Mouse (Mus musculus): ENCODE results near the gene Asb2.

The Asb2 gene

DNA sequence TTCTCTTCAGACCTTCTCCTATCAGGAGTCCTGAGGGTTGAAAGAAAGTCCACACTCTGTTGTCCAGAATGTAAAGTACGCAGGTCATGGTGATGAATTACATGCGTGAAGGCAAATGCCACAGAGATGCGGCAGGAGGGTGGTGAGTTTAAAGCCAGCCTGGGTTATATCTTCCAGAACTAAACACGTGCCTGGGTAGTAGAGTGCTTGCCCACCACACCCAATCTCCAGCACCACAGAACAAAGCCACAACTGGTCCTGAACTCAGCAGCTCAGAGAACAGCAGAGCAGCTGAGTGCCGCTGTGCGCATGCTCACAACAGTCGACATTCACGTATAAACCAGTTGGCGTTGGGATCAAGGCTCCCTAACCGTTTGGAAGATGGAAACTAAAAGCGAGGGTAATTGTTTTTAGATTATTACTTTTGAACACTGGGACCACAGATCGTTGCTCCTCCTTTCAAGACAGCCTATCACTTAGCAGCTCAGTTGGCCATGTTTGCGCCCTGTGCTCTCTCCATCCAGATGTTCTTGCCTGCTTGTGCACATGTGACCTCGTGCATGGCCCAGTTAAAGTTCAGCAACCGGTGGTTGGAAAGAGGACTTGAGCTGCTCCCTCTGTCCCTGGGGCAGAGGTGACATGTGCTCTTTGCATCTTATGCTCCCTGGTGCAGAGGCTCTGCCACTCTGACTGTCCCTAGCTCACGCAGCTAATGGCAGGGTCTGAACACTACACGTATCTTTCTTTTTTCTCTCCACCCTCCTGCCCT lies 5.9 kb upstream of the Asb2 start:
- in situ Hi-C loops (cut with MboI, MseI): no loop called here

DNA sequence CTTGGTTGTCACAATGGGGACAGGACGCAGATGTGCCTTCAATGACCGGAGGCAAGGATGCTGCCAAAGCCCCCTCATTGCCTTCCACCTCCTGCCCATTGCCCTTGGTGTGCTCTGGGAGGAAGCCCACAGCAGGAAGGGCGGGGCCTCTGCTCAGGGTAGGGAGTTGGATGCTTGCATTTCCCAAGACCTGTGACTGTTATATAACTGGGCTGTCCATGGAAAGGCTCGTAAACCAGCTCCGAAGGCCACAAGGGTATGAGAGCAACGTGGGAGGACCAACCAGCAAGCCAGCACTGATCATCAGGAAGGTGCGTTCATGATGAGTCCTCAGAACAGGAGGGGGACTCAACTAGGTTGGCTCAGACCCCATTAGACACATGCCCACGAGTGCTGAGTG lies 5.0 kb upstream of the Asb2 start:
- in situ Hi-C loops (cut with MboI, MseI): no loop called here

DNA sequence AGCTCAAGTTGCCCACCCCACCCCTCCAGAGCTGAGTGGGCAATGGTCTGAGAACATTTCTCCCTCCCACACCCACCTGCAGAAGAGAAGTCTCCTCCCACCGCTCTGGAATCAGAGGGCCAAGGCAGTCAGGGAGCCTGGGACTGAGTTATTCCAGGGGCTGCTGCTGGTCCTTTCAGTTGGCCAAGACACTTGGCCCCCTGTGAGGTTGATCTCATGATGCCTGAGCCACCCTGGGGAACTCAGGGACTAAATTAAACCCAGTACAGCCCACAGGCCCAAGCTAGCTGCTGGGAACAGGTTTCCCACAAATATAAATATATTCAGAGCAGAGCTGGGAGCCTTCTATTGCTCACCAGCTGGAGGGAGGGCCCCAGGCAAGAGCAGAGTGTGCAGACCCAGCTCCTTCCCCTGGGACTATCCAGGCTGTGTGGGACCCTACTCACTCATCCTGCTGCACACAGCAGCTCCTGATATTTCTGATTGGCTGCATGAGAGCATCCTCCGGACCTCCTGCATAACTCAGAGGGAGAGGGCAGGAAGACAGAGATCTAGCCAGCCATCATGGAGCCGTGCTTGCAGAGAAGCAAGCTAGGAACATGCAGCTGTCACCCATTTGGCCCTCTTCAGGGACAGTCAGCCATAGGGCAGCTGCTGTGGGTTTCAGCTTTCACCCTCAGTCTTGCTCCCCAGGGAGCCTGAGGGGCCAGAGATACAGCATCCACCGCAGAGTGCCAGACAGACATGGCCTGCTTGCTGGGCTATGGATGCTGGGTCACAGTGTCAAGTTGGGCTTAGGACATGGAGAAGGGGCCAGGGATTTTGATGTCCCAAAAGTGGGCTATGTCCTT lies 3.4 kb upstream of the Asb2 start:
- in situ Hi-C loops (cut with MboI, MseI): no loop called here

DNA sequence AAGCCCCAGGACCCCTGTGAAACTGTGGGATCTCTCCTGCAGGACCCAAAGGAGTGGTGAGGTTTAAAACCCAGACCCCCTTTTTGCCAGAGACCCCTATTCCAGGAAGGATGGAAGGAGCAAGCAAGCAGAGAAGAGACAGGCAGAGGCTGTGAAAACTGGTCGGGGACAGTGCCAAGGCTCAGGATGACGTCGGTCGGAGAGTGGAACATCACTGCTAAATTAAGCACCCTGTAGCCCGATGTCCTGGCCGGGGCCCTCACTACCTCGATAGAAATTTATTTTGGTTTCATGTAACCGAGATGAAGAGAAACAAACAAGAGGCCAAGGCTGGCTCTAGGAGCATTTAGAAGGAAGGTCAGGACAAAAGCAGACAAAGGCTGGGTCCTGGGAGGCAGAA lies 2.4 kb upstream of the Asb2 start:
- in situ Hi-C loops (cut with MboI, MseI): no loop called here

DNA sequence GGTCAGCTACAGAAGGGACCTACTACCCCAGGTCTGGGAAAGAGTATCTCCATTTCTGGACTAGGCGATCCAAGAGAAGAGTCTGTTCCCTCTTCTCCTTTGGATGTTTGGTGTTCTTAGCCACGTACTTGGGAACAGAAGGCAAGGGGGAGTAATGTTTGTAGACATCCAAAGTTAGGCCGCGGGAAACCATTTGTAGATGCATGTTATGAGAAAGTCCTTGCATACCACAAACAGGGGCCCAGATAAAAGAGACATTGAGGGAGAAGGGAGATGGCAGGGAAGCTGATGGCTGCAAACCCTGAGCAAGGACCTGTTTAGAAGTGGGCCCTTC lies 581 bp upstream of the Asb2 start:
- in situ Hi-C loops (cut with MboI, MseI): no loop called here

DNA sequence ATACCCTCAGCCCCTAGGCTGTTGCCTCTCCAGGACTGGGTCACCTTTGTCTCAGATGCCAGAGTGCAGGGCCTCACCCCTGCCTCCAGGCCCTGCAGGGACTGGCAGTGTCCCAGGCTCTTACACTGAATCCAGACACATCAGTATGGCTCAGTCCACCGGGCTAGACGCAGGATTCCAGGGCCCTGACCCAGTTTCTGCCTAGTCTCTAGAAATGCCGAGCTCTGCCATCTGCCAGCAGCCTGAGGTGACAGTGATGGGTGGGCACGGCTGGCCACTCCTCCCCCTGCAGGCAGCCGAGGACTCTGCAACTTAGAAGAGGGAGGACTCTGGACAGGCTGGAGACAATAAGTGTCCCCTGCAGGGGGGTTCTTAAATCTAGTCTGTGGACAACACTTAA lies 2.3 kb downstream of the Asb2 start:
- in situ Hi-C loops (cut with MboI, MseI): no loop called here

DNA sequence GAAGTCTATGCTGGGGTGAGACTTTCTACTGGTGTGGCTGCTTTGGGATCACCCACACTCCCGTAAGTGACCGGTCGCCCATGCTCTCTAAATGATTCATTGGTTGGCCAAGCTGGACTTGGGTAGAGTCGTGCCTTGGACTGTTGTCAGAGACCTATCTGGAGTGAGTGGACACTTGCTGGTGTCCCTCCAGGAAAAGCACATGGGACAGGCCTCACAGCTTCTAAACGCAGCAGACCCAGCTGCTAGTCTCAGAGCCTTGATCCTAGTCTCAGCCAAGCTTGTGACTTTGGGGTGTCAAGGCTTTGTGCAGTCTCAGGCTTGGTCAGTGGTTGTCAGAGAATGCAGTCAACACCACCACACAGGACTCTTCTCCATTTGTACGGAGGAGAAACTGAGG lies 3.1 kb downstream of the Asb2 start:
- in situ Hi-C loops (cut with MboI, MseI): no loop called here

DNA sequence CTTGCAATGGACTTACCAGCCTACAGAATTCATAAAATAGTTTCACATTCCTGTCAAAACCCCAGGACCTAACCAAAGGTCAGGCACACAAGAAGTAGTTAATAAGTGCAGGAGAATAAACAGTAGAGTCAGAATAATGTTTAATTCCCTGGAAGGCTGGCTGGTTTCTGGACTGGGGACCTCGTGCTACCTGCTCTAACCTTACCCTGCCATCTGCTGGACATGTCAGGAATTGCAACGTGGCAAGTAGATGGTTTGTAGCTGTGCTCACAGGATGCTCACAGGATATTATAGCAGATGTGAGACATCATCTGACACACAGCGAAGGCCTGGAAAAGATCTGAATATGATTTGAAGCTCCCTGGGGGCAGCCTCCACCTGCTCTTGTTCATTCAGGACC lies 7.3 kb downstream of the Asb2 start:
- in situ Hi-C loops (cut with MboI, MseI): loop anchor here (10.0 kb wide), 1 partner anchor 1274 kb away; no protein-coding TSS in a partner anchor

DNA sequence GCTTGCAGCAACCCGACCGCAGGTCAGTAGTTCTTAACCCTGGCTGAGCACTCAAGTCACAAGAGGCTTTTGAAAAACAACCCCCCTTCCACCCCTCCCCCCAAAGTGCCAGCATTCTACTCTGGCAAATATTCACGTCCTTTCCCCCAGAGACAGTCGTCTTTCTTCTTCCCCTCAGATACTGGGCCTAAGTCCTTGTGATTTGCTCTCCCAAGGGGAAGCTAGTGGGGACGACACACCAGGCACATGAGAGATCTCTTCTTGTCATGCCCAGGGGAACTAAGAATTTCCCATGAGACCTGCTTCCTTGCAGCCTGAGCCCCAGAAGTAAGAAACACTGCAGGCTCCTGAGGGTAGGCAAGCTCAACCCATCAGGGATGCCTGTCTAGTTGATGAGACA lies 8.4 kb downstream of the Asb2 start:
- in situ Hi-C loops (cut with MboI, MseI): loop anchor here (10.0 kb wide), 1 partner anchor 1273 kb away; no protein-coding TSS in a partner anchor

DNA sequence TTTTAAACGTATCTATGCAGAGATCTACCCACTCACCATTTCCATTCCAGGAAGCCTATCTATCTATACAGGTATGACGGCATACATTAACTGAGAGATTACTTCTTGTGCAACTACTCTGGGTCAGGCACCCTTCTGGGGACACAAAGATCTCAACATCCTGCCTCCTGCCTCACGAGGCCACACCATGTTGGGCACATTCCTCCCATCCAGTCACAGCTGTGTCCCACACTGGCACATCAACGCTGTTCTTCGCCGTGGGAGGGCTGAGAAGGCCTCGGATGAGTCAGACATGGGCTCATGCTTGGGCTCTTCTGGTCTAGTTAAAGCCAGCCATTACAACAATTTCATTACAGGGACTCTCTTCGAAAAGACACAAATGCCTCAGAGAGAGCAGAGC lies 8.9 kb downstream of the Asb2 start:
- in situ Hi-C loops (cut with MboI, MseI): loop anchor here (10.0 kb wide), 1 partner anchor 1272 kb away; no protein-coding TSS in a partner anchor

DNA sequence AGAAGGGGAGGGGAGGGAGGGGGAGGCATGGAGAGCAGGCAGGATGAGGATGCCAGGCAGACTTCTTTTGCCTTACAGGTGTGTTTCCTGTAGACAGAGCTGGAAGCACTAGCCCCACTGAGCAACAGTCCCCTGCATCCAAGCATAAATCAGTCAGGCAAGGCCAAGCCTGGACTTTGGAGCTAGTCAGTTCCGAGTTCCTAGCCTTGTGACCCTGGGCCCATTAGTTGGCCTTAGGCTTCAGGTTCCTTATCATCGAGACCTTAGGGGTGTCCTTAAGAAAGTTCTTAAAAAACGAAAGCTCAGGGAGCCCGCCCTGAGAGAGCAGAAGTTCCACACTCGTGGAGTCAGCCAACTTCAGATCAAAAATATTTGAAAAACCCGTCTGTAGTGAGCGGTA lies 10.9 kb downstream of the Asb2 start:
- in situ Hi-C loops (cut with MboI, MseI): loop anchor here (10.0 kb wide), 1 partner anchor 1270 kb away; no protein-coding TSS in a partner anchor

DNA sequence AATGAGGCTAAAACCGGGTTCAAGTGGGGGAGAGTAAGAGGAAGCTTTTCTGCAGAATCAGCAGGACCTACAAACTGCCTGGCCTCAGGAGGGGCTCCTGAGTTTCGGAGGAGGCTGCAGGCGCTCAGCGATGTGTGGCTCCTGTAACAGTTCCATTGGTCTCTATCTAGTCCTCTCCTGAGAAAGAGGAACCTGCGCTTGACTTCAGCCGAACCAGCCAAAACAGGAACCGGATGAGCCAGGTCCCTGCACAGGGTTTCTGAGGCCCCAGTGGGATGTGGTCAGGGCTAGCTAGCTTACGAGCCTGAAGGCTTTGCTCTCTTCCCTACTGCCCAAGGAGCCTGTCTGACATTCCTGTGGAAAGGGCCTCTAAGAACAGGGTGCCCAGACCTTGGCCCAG lies 12.3 kb downstream of the Asb2 start:
- in situ Hi-C loops (cut with MboI, MseI): loop anchor here (10.0 kb wide), 1 partner anchor 1269 kb away; no protein-coding TSS in a partner anchor

DNA sequence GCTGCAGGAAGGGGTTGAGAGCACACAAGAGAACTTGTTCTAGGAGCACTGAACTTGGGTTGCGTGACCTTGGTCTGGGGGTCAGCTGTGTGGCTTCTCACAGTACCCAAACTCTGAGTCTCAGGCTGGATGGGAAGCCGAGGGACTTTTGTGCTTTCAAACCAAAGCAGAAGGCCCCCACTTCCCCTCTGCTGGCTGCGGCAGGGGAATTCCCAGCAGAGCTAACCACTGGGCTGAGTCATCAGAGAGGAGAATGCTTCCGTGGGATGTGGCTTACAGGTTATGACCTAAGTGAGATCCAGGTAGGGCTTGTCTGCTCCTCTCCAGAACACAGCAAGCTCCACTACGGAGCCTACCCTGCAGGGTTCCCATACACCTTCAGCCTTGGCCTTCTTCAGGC lies 14.6 kb downstream of the Asb2 start:
- in situ Hi-C loops (cut with MboI, MseI): loop anchor here (10.0 kb wide), 1 partner anchor 1266 kb away; no protein-coding TSS in a partner anchor

DNA sequence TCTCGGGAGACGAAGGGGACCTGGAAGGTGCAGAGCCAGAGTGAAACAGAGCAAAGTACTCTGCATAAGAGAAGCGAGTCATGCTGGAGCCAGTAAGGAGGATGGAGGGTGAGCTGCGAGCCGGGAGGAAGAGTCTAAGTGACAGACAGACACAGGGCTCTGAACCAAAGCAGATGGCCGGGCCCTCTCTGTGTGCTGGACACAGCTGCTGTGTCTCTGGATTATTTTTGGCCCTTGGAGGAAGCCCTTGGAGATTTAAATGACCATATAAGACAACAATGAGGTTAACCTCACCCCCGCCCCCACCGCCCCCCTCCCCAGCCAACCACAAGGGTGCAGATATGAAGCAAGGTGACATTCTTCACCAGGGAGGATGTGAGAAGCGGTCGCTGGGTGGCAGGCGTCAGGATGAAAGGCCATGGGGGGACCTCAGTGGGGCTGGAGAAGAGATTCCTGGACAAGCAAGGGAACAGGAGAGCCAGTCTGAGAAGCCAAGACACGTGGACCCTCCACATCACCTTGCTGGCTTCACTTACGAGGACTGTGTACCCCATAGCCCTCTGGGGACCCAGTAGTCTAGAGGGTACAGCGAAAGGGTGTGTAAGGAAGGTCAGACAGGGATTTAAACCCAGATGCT lies 17.5 kb downstream of the Asb2 start:
- in situ Hi-C loops (cut with MboI, MseI): no loop called here

DNA sequence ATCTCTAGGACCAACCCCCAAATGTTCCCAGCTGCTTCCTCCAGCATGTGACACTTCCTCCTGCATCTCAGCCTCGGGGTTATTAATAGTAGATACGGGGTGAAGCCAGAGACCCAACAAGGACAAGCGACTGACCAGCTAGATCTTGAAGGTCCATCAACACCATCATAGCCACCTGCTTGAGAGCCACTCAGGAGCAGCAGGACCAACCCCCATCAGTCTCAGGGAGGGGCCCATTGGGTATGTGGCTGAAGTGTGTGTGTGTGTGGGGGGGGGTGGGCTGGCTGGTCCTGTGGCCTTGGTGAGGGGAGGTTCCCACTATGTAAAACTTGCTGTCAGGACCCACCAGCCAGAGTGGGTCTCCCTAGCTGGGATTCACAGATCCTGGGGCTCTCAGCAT lies 19.0 kb downstream of the Asb2 start:
- in situ Hi-C loops (cut with MboI, MseI): no loop called here

DNA sequence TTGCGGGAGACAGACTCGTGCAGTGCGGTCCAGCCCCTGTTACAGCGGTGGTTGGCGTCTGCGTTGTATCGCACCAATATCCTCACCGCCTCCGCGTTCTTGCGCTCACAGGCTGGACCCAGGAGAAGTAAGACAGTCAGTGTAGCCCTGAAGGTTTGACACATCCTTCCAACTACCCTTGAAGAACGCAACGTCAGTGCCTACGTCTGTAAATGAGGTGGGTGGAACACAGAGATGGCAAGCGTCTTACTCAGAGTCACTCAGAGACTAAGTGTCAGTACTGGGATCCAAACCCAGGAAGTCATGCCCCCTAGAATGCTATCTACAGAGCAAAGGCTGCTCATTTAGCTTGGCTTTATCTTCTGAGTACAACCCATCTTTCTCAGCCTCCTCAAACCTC lies 22.4 kb downstream of the Asb2 start:
- in situ Hi-C loops (cut with MboI, MseI): no loop called here

DNA sequence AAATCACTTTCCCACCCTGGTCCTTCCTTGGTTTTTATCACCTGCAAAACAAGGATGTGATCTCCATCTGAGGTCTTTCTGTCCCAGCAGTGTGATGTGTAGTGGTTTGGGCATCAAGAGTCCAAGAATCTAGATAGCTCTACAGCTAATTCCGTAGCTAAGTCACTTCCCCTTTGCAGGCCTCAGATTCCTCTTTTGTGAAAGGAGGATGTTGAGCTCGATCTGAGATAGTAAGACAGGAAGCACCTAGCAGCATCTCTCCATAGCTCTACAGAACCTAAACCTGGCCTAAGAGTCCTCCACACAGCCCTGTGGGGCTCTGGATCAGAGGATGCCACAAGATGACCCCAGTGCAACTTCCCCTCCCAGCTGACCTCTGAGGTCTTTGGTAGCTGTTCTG lies 22.9 kb downstream of the Asb2 start:
- in situ Hi-C loops (cut with MboI, MseI): no loop called here

DNA sequence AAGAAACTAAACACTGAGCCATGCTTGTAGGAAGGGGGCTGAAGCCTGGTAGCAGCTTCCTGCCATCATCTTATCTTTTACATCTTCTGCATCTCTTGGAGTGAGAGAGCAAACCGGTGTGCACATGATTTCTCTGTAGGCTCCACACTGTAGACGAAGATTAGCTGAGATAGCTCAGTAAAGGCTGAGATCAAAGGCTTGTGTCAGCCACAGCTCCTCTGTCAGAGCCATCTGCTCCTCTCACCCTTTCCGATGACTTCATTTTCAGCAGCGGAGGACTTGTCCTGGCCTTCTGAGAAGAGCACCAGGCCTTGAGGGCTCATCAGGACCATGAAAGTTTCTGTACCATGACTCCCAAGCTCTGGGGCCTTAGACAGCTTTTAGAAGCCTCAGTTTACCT lies 24.3 kb downstream of the Asb2 start:
- in situ Hi-C loops (cut with MboI, MseI): no loop called here

DNA sequence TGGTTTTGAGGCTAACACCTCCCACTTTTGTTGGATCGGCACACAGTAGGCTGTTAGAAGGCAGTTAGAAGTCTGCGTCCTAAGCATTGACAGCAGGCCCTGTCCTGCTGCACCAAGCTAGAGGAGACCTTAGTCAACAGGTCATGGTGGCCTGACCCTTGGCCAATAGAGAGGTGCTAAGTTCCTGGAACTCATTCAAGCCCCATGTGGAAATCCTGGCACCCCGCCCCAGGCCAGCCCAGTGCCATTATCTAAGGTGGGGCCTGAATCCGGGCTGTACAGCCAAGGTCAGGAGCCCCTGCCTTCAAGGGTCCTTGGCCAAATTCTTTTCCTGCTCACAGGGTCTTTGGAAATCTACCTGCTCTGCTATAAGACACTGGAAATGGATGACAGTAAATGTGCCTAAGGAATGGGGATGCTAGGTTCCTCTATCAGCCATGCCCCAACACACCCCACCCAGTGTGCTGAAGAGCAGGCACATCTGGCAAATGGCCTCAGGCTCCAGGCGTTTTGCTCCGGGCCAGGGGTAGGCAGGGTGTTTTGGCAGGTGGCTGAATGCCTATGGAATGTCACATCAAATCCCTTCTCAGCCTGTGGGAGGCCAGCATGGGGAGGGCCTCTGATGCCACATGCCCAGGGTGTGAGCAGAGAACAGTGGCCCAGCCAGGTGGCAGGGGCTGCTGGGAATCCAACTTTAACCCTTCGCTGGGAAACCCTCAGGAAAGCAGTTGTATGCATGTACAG lies 27.2 kb downstream of the Asb2 start:
- in situ Hi-C loops (cut with MboI, MseI): loop anchor here (5.0 kb wide), 1 partner anchor 39 kb away; no protein-coding TSS in a partner anchor

DNA sequence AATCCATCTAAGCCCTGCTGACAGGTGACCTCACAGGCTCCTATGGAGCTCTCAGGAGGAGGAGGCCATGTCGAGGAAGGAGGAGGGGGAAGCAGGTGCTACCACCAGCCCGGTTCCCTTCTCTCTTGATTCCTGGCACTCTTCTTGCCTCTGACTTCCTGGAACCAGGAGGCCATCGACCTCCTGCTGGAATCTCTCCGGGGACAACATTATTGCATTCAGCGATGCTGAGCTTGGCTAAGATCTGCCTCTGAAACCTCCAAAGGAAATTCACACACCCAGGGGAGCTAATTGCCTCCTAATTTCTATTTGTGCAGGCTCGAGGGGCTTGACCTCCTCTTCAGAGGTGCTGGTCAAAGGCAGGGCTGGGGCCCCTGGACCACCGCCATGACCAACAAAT lies 28.7 kb downstream of the Asb2 start:
- in situ Hi-C loops (cut with MboI, MseI): loop anchor here (5.0 kb wide), 1 partner anchor 40 kb away; no protein-coding TSS in a partner anchor

DNA sequence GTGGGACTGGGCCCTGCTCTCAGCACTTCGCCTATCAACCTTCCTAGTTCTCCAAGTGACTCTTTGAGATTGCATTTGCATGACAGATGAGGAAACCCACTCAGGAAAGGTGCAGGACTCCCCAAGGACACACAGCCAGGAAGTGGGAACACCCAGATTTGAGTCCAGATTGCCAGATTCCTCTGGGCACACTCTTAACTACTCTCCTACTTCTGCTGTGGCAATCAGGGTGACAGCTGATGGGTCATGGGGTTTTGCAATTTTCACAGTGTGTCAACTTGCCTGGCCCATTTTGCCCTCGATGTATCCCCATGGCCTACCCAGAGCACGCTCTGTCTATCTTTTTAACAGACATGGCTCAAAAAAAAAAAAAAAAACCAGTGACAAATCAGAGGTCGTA lies 29.2 kb downstream of the Asb2 start:
- in situ Hi-C loops (cut with MboI, MseI): loop anchor here (5.0 kb wide), 1 partner anchor 41 kb away; no protein-coding TSS in a partner anchor

Measured in T-helper 1 cell (primary cell).